Mouse (Mus musculus): ENCODE results near the gene Minpp1.

Minpp1 gene

DNA sequence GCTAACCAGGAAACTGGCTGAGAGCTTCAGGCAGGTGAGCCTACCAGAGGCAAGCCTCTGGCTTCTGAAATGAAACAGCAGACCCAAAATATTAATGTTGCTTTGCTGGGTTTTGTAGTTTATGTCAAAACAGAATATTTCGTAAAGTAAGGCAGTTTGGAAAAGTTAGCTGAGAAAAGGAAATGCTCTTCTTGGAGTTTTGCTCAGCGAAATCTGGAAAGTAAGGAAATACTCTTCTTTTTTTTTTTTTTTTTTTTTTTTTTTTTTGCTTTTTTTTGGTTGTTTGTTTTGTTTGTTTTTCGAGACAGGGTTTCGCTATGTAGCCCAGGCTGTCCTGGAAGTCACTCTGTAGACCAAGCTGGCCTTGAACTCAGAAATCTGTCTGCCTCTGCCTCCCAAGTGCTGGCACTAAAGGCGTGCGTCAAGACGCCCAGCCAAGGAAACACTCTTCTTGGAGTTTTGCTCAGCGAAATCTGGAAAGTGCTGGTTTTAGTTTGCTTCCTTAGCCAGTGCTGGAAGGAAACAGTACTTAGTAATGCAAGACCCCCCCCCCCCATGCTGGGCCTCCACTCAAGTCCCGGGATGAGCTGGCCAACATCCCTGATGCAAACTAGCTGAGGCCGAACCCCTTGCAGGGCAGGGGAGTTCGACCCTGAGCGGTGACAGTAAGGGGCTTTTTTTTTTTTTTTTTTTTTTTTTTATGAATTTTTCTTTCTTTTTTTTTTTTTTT lies 3.8 kb downstream of the Minpp1 start:
- DNase-seq (ENCODE audit: low read depth in 2 of 2, low spot score in 2 of 2), result no peak

GRCm38 (mm10) chr19:32490976-32491375 lies 5.4 kb downstream of the Minpp1 start:
- no peak for DNase-seq (ENCODE audit: low read depth in 2 of 2, low spot score in 2 of 2)

DNA sequence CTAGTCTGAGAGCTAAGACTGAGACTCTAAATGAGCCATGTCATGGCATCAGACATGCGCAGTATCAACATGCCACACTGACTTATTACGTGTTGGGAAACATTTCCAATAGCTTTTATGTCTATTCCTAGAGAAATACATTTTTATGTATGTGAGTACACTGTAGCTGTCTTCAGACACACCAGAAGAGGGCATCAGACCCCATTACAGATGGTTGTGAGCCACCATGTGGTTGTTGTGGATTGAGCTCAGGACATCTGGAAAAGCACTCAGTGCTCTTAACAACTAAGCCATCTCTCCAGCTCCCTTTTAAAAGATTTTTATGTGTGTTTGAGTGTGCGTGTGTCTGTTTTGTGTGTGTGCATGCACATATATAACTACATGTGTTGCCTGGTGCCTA lies 6.8 kb downstream of the Minpp1 start:
- DNase-seq (ENCODE audit: low read depth in 2 of 2, low spot score in 2 of 2), result no peak

GRCm38 (mm10) chr19:32492981-32493380 lies 7.4 kb downstream of the Minpp1 start:
- no peak for DNase-seq (ENCODE audit: low read depth in 2 of 2, low spot score in 2 of 2)

DNA sequence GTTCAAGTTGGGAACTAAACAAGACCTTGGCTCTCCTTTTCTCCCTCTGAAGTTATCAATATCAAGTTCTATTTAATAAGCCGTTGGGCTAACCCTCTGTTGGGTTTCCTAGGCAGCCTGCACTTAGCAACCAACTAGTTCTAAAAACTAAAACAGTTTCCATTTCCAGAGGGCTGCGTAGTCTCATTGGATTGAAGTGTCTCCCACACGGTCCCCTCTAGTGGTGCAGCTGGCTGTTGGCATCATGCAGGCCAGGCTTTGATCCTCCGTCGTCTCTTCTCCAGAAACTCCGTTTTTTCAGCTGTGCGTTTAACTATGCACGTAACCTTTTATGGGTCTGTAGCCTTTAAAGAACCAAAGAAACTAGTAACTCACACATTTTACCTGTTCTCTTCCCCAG lies 7.9 kb downstream of the Minpp1 start:
- DNase-seq (ENCODE audit: low read depth in 2 of 2, low spot score in 2 of 2), result no peak

DNA sequence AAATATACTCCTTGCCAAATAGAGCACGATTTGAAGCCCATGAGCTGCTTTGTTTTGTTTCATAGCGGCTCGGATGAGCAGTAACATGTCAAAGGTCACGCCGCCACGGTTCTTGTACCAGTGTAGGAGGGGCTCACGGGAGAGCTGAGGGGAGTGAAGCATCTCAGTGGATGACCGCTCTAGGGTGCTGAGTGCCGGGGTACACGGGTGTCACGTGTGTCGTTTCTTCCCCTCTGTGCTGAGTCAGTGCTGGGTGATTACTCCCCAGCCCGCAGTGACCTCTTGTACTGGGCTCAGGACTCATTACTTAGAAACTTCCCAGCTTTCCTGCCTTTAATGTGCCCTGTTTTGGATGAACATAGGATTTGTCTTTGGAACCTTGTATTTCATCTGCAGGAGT lies 9.0 kb downstream of the Minpp1 start:
- DNase-seq (ENCODE audit: low read depth in 2 of 2, low spot score in 2 of 2), result no peak

DNA sequence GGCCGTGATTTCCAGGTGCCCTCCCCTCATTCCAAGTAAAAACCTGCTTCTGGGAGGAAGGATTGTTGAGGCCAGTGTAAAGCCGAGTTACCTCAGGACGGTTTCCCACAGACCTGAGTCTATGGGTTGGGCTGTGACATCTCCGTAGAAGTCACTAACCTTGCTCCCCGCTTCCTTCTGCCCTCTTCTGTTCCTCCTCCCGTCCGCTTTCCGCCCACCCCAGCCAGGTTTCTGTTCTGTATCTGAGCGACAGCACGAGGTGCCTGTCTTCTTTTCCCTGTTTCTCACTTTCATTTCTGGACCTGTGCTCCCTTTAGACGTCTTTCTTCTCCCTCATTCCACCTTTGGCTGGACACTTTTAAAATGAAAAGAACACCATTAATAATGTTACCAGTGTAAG lies 9.5 kb downstream of the Minpp1 start:
- DNase-seq (ENCODE audit: low read depth in 2 of 2, low spot score in 2 of 2), result no peak

- DNase-seq (ENCODE audit: low read depth in 2 of 2, low spot score in 2 of 2), result no peak
Observed at GRCm38 (mm10) chr19:32497411-32497810, 11.8 kb downstream of the Minpp1 start.

DNA sequence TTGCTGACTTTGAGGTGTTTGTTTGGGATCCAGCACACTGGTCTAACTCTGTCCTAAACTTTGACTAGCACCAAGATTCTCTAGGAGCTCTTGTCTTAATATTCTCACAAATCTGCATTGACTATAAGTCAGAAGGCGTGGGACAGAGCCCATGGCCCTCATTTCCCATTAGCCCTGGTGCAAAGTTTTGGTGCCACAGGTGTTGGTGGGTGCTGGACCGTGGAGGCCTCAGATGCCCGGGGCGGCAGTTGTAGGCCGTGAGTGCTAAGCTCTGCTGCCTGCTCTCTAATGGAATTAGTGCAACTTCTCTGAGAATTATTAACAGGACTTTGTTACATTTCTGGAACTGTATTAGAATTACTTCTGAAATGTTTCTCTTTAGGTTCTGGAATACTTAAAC lies 12.4 kb downstream of the Minpp1 start:
- DNase-seq (ENCODE audit: low read depth in 2 of 2, low spot score in 2 of 2), result no peak

DNA sequence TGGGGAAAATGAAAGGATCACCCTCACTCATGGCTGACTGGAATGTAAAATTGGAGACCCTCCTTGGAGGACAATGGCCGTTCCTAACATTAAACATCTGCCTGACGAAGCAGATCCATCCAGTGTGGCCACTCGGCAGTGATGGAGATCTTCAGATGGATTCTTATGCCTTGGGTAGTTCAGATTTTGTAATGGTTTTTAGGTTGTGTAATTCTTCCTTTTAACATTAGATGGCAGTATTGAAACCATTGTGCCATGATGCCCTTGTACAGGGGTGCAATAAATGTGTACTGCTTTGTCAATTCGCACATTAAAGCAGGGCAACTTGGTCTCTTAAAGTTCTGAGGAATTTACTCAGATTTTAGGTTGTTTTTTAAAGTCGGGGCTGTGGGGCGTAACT lies 15.8 kb downstream of the Minpp1 start:
- DNase-seq (ENCODE audit: low read depth in 2 of 2, low spot score in 2 of 2), result peak in 1 of 2 experiments; percentile 22

- no peak for DNase-seq (ENCODE audit: low read depth in 2 of 2, low spot score in 2 of 2)
Observed at GRCm38 (mm10) chr19:32506081-32506480, 20.5 kb downstream of the Minpp1 start.

GRCm38 (mm10) chr19:32506514-32506913 lies 20.9 kb downstream of the Minpp1 start:
- no peak for DNase-seq (ENCODE audit: low read depth in 2 of 2, low spot score in 2 of 2)

DNA sequence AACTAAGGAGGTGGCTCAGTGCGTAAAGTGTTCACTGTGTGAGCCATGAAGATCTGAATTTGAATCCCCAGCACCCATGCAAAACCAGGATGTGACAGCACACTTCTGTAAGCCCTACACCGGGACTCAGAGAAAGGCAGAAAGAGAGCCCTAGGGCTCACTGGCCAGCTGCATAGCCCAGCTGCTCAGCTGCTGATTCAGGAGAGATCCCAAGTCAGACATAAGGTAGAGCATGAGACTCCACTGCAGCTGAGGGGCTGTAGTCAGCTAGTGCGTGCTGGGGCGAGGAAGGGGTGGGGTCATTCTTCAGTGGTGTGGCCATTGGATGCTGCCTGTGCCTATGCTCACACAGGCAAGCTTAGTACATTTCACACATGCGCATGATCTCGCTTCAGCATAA lies 21.5 kb downstream of the Minpp1 start:
- no peak for DNase-seq (ENCODE audit: low read depth in 2 of 2, low spot score in 2 of 2)

GRCm38 (mm10) chr19:32507526-32507925 lies 22.0 kb downstream of the Minpp1 start:
- DNase-seq (ENCODE audit: low read depth in 2 of 2, low spot score in 2 of 2), result no peak

DNA sequence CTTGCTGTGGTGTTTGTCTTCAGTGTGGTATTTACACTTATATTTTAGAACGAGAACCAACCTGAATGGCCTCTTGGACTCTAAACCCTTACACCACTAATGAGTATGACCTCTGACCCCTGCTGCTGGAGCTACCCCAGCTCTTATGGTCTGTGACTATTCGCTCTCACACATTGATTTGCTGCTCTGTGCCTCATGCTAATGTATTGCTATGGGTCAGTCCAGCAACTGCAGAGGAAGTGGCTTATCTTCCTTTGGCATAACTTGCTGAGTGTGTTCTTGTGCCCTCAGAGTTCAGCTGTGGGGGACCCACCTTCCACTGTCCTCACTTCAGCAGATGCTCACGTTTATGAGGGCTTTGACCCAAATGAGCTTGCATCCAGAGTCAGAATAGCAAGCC lies 24.7 kb downstream of the Minpp1 start:
- DNase-seq (ENCODE audit: low read depth in 2 of 2, low spot score in 2 of 2), result no peak

DNA sequence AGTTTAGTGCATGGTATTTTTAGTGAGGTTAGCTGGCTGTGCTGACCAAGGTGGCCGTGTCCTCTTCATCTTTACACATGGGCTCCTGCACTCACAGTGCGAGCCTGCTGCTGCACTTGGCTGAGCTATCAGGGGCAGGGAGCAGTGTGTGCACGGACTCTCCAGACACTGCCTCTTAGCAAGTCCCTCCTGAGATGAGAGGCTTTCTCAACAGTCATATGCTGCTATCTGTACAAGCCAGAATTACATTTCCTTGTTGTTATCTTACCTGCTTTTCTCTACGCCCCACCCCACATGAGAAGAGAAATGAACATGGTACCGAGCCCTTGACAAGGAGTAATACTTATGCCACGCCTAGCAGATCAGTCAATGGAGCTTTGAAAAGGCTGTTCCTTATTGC lies 25.4 kb downstream of the Minpp1 start:
- no peak for DNase-seq (ENCODE audit: low read depth in 2 of 2, low spot score in 2 of 2)

- DNase-seq (ENCODE audit: low read depth in 2 of 2, low spot score in 2 of 2), result no peak
Observed at GRCm38 (mm10) chr19:32512518-32512917, 26.9 kb downstream of the Minpp1 start.

- no peak for DNase-seq (ENCODE audit: low read depth in 2 of 2, low spot score in 2 of 2)
Observed at GRCm38 (mm10) chr19:32516575-32516974, 31.0 kb downstream of the Minpp1 start.

- DNase-seq (ENCODE audit: low read depth in 2 of 2, low spot score in 2 of 2), result no peak
Observed at GRCm38 (mm10) chr19:32521446-32521845, 35.9 kb downstream of the Minpp1 start.

- no peak for DNase-seq (ENCODE audit: low read depth in 2 of 2, low spot score in 2 of 2)
Observed at GRCm38 (mm10) chr19:32522247-32522646, 36.7 kb downstream of the Minpp1 start.

GRCm38 (mm10) chr19:32522753-32523307 lies 37.3 kb downstream of the Minpp1 start:
- DNase-seq (ENCODE audit: low read depth in 2 of 2, low spot score in 2 of 2), result no peak

DNA sequence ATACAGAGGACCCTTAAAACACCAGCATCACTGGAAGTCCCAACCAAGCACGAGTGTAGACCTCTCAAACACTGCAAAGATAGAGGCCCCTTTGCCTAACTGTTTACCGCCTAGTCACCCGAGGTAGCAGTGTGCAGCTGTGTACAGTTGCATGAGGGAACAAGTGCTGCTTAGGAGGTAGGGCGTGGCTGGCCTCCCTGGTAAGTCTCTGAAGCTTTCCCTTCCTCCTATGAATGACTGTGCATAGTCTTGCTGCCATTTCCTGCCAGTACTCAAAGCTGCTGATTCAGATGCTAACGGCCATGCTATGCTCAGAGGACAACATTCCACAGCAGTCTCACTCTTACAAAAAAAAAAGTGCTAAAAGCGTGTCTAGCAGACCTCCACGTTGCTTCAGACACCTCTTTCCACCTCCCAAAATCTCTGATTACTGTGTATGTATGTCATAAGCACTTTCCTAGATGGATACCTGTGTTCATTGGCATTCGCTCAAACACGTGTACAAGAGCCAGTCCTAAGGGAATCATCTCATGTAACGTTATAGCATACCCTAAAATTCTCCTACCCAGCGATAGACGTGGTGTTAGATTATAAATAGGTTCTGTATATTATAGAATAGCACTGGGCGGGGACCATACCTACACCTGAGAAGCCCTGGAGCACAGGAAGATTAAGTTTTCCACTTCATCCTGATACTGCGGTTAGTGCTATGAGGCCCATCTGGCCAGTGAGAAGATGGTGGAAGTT lies 38.4 kb downstream of the Minpp1 start:
- no peak for DNase-seq (ENCODE audit: low read depth in 2 of 2, low spot score in 2 of 2)

DNA sequence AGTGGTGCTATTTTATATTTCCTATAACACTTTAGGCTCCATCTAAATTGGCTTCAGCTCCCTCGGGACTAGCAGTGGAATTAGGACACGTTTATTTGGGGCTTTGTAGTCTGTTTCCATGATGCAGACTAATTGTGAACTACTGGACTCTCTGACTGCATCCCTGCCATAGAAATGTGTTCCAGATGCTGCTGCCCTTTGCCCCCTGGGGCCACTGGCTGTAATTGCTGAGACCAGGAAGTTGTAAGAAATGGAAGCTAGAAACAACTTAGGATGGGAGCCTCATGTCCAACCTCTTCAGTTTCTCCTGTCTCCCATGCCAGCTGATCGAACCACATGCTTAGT lies 38.9 kb downstream of the Minpp1 start:
- no peak for DNase-seq (ENCODE audit: low read depth in 2 of 2, low spot score in 2 of 2)

All from CD8-positive naive resting alpha-beta T cell, adult 2 months (primary cell).